Mouse (Mus musculus) thymus, adult 2 months (tissue): ENCODE results near the gene Ninj2. TPM values are rescaled to one million over a fixed set of nuclear protein-coding genes. Genes with fewer than 3 reads are reported as not detected.

Experiments
- DNase-seq: peaks from one replicate; pipeline ENCODE4 v3.0.0; 2021
- H3K27ac ChIP-seq: fragments of 200-500 bp; 2 replicates; pipeline ENCODE4 v1.5.1; 2012; ENCODE audit warnings: low read length, control low read depth; ENCODE audit not compliant: control insufficient read depth, insufficient read depth
- H3K27me3 ChIP-seq: fragments of 200-500 bp; 2 replicates; pipeline ENCODE4 v1.6.1; 2012; ENCODE audit warnings: mild to moderate bottlenecking, low read length, moderate library complexity, mixed read lengths; ENCODE audit not compliant: control insufficient read depth, insufficient read depth
- H3K36me3 ChIP-seq: fragments of 200-500 bp; 2 replicates; pipeline ENCODE4 v1.6.1; 2012; ENCODE audit warnings: mild to moderate bottlenecking, low read length, moderate library complexity; ENCODE audit not compliant: control insufficient read depth, insufficient read depth
- H3K4me1 ChIP-seq: fragments of 200-500 bp; replicated peaks from 2 replicates; pipeline ENCODE4 v1.6.1; 2012; ENCODE audit warnings: low read length; ENCODE audit not compliant: control insufficient read depth, insufficient read depth
- H3K4me3 ChIP-seq: fragments of 200-500 bp; 2 replicates; pipeline ENCODE4 v1.5.1; 2012; ENCODE audit warnings: mild to moderate bottlenecking, low read length, control low read depth, moderate library complexity; ENCODE audit not compliant: control insufficient read depth, insufficient read depth
- CTCF ChIP-seq: fragments of 200-500 bp; IDR thresholded peaks from 2 replicates; pipeline ENCODE4 v1.5.1; 2012; ENCODE audit warnings: mild to moderate bottlenecking, control low read depth, low read length, moderate library complexity, borderline replicate concordance; ENCODE audit not compliant: control insufficient read depth, poor library complexity, insufficient read depth; ENCODE audit errors: extremely low read depth
- POLR2A ChIP-seq: fragments of 200-500 bp; IDR thresholded peaks from 2 replicates; pipeline ENCODE4 v1.6.1; 2012; ENCODE audit warnings: mild to moderate bottlenecking, low read length, control low read depth, moderate library complexity; ENCODE audit not compliant: control insufficient read depth, poor library complexity, insufficient read depth; ENCODE audit errors: extremely low read depth
- WGBS: fragments of 180-500 bp; shearing (Covaris S2); methylation state at CpG from one replicate; pipeline ENCODE4 v1.1.7; 2018; 5-methylcytosine and 5-hydroxymethylcytosine counted together
- polyA plus RNA-seq: library from polyadenylated mRNA; depleted of rRNA; stranded (reverse); fragments of >200 nt; gene quantifications from 2 replicates; pipeline ENCODE4 v1.2.3, GENCODE M21; 2012

Gene Ninj2
- polyA plus RNA-seq, 1 experiment: 0.26 TPM

DNA sequence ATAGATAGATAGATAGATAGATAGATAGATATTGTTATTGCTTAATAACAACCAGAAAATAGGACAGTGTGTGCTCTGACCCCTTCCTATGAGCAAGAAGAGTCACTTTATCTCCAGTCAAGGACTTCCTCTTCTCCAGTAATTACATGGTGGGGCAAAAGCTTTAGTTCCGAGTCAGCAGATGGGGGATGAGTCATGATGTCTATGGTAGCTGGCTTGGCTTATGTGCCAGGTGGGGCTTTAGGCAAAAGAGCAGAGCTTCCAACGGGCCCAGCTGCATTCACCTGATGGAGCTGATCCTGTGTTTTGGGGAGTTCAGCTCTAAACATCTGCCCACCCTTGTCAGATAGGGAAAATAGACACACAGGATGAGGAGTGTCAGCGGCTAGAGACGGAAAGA is 62.4 kb downstream of the Ninj2 start:
- Histone ChIP-seq H3K4me1 (peaks cover 20% of the 10 kb centered on the region), H3K4me3 (no peak overlapping the region), H3K27me3 (no peaks in the 10 kb centered on the region), H3K36me3 (no peaks in the 10 kb centered on the region), H3K27ac (no peak overlapping the region)
- no peak for TF ChIP-seq POLR2A
- TF ChIP-seq CTCF: no peak
- 56% methylated on average over 4 of the region's 4 CpGs for WGBS
- DNase-seq: no peak

DNA sequence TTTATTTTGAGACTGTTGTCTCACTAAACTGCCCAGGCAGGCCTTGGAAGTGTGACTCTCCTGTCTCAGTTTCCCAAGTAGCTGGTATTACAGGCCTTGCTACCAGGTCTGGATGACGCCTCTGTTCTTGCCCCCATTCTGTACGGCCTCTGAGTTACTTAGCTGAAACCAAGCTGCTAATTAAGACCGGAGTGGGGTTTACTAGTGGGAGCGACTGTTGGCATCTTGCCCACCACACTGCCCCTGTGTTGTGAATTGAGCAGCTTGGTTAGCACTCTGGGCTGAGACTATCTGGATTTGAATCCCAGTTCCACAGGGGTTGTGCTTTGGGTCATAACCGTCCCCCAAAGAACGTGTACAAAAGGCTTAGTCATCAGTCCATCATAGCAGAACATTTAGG is 64.3 kb downstream of the Ninj2 start:
- peaks cover 17% of the 10 kb centered on the region for H3K4me1 ChIP-seq
- WGBS: 96% methylated on average over 6 of the region's 6 CpGs
- H3K4me3 ChIP-seq: no peak overlapping the region
- no peak overlapping the region for H3K27ac ChIP-seq
- H3K27me3 ChIP-seq: no peaks in the 10 kb centered on the region
- TF ChIP-seq POLR2A: no peak
- TF ChIP-seq CTCF: no peak
- no peak for DNase-seq
- H3K36me3 ChIP-seq: no peaks in the 10 kb centered on the region

DNA sequence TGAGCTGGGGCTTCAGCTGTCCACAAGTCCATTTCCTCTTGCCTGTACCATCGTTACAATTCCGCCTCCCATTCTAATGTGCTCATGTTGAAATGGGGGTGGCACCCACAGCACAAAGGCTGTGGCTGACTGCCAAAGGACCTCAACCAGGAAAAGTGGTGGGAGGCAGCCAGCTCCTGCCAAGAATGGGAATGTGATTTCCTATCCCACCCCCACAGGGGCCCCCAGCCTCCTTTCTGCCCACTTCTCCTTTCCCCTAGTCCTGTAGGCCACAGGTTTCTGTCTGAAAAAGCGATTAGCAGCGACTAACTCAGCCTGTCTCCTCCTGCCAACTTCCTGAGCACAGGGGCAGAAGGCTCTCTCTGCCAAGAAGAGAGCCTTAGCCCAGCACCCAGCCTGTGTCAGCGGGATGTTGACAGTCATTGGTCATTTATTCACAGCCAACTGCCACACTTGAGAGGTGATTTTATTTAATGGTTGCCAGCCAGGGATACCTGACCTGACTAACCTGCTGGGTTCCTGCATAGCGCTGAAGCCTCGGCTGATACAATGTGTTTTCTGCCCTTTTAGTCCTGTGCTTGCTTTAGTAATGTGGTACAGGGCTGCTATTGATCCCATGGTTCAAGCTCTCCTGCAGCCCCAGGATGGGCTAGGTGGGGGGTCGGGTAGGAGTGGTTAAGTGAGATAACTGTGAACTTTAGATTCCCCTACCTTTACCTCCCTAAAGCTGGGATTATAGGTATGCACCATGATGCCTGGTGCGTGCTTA is 66.2 kb downstream of the Ninj2 start:
- peaks cover 17% of the 10 kb centered on the region for H3K4me1 ChIP-seq
- H3K27ac ChIP-seq: no peak overlapping the region
- WGBS: 50% methylated on average over 9 of the region's 9 CpGs
- H3K36me3 ChIP-seq: no peaks in the 10 kb centered on the region
- H3K27me3 ChIP-seq: no peaks in the 10 kb centered on the region
- no peak for TF ChIP-seq CTCF
- TF ChIP-seq POLR2A: no peak
- no peak overlapping the region for H3K4me3 ChIP-seq
- DNase-seq: no peak

DNA sequence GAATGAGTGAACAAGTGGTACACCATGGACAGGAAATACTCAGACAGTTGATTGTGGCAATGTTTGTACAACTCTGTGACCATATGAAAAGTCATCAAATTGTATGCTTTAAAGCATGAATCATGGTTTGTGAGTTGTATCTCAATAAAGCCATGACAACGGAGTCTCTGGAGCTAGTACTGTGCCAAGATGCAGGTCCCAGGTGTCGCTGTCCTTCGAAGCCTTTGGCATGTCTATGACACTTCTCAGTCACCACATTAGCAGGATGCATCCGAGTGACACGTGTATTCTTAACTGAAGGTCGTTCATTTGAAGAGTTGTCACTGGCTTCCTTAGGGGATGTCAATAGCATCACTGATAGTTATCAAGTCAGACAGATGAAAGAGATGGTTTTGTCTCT is 69.8 kb downstream of the Ninj2 start:
- no peaks in the 10 kb centered on the region for H3K27me3 ChIP-seq
- no peak for DNase-seq
- no peak overlapping the region for H3K4me3 ChIP-seq
- H3K27ac ChIP-seq: no peak overlapping the region
- H3K4me1 ChIP-seq: peaks cover 3% of the 10 kb centered on the region; the same call in 1 of the 2 replicates
- H3K36me3 ChIP-seq: no peaks in the 10 kb centered on the region
- TF ChIP-seq POLR2A (no peak), CTCF (no peak)
- 82% methylated on average over 6 of the region's 6 CpGs for WGBS

- H3K4me1 ChIP-seq: no peaks in the 10 kb centered on the region
- DNase-seq: no peak
- no peaks in the 10 kb centered on the region for H3K36me3 ChIP-seq
- H3K27me3 ChIP-seq: no peaks in the 10 kb centered on the region
- H3K27ac ChIP-seq: no peak overlapping the region
- no peak overlapping the region for H3K4me3 ChIP-seq
- WGBS: 96% methylated on average over 4 of the region's 4 CpGs
- no peak for TF ChIP-seq POLR2A
- no peak for TF ChIP-seq CTCF
Measured at GRCm38 (mm10) chr6:120164765-120165164, 71.6 kb downstream of the Ninj2 start.

- Histone ChIP-seq H3K27me3 (no peaks in the 10 kb centered on the region), H3K4me1 (no peaks in the 10 kb centered on the region), H3K27ac (no peak overlapping the region), H3K4me3 (no peak overlapping the region), H3K36me3 (no peaks in the 10 kb centered on the region)
- TF ChIP-seq POLR2A (no peak), CTCF (no peak)
- DNase-seq: no peak
- WGBS: 93% methylated on average over 4 of the region's 4 CpGs
Measured at GRCm38 (mm10) chr6:120167574-120167973, 74.4 kb downstream of the Ninj2 start.
